Mouse (Mus musculus) liver, embryonic 11.5 days (tissue): ENCODE results near the gene Eps15l1. TPM values are rescaled to one million over a fixed set of nuclear protein-coding genes. Genes with fewer than 3 reads are reported as not detected.

Source experiments
- ATAC-seq: fragments of 200-750 bp; cut with Nextera tagmentation; replicated peaks from 2 replicates; pipeline ENCODE4 v1.8.0; 2017; ENCODE audit warnings: moderate number of reproducible peaks, mild to moderate bottlenecking, moderate TSS enrichment, moderate library complexity; ENCODE audit not compliant: low FRiP score
- DNase-seq: peaks from one replicate; pipeline ENCODE4 v3.0.0-alpha.2; 2017; ENCODE audit warnings: low spot score
- H3K27ac ChIP-seq: fragments of 300-500 bp; sonication (generic); 2 replicates; pipeline ENCODE4 v1.5.1; 2014; ENCODE audit warnings: mild to moderate bottlenecking, low read depth, low read length, control low read depth
- H3K27me3 ChIP-seq: fragments of 300-500 bp; sonication (generic); replicated peaks from 2 replicates; pipeline ENCODE4 v1.6.1; 2014; ENCODE audit warnings: low read length, mixed read lengths; ENCODE audit not compliant: control insufficient read depth, insufficient read depth
- H3K36me3 ChIP-seq: fragments of 300-500 bp; sonication (generic); 2 replicates; pipeline ENCODE4 v1.6.1; 2014; ENCODE audit warnings: mild to moderate bottlenecking, low read length, moderate library complexity, mixed read lengths; ENCODE audit not compliant: control insufficient read depth, insufficient read depth
- H3K4me1 ChIP-seq: fragments of 300-500 bp; sonication (generic); replicated peaks from 2 replicates; pipeline ENCODE4 v1.6.1; 2014; ENCODE audit warnings: low read length, mixed read lengths; ENCODE audit not compliant: control insufficient read depth, insufficient read depth
- H3K4me2 ChIP-seq: fragments of 300-500 bp; sonication (generic); 2 replicates; pipeline ENCODE4 v1.6.1; 2014; ENCODE audit warnings: mild to moderate bottlenecking, control low read depth, moderate library complexity
- H3K4me3 ChIP-seq: fragments of 300-500 bp; sonication (generic); 2 replicates; pipeline ENCODE4 v1.5.1; 2014; ENCODE audit warnings: low read depth, low read length, control low read depth
- H3K9ac ChIP-seq: fragments of 300-500 bp; sonication (generic); 2 replicates; pipeline ENCODE4 v1.6.1; 2014; ENCODE audit warnings: low read depth, low read length, control low read depth
- H3K9me3 ChIP-seq: fragments of 300-500 bp; sonication (generic); 2 replicates; pipeline ENCODE4 v1.6.1; 2016; ENCODE audit warnings: low read length, inconsistent platforms, mixed read lengths; ENCODE audit not compliant: control insufficient read depth
- WGBS: fragments of 180-500 bp; shearing (Covaris S2); extraction: QIAGEN DNeasy Blood & Tissue Kit; methylation state at CpG from one replicate; pipeline ENCODE4 v1.1.7; 2014; 5-methylcytosine and 5-hydroxymethylcytosine counted together
- polyA plus RNA-seq: library from polyadenylated mRNA; unstranded; fragments of >200 nt; fragmentation: Nextera tagmentation; extraction: Ambion mirVana; gene quantifications from 2 replicates; pipeline ENCODE4 v1.2.1, GENCODE M21; 2014

Eps15l1 gene
- polyA plus RNA-seq, 1 experiment from 2014 or later, result 45.8 TPM

- H3K27me3 ChIP-seq, result no peaks in the 10 kb centered on the region
- no peak overlapping the region for H3K4me2 ChIP-seq
- 0 out of 2 replicates have a peak overlapping the region, but pooled peaks have one; percentile 4 for H3K27ac ChIP-seq
- WGBS, result 72% methylated on average over 8 of the region's 8 CpGs
- peaks cover 25% of the 10 kb centered on the region for H3K4me1 ChIP-seq
- H3K36me3 ChIP-seq, result no peaks in the 10 kb centered on the region; the same call in 1 of the 2 replicates
- no peak overlapping the region for H3K4me3 ChIP-seq
- no peak overlapping the region for H3K9ac ChIP-seq
- no peaks in the 10 kb centered on the region for H3K9me3 ChIP-seq
- ATAC-seq (peak; percentile 32), DNase-seq (no peak)
Measured at GRCm38 (mm10) chr8:72352951-72353699, 68.1 kb downstream of the Eps15l1 start.

DNA sequence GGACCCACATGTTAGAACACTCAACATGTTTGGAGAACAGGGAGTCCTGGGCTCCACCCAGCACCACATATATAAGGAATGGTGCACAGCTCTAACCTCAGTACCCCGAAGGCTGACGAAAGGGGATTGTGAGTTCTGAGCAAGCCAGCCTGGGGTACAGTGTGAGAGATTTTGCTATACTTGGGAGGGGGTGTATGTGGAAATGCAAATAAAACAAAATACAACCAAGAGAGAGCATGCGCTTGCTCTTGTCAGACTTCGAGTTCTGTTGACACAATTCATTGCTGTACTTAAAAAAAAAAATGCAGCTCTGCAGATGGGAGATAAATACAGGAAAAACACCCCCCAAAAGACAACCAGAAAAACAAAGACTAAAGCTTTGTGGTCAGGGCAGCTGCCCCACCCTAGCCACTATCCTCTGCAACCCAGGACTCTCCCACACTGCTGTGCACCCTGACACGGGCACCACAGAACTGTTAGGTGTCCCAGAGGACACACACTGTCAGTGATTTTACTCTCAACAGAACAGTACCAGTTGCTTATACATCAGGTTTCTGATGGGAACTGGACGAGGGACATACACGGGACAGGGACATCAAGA lies 69.8 kb downstream of the Eps15l1 start:
- no peak for ATAC-seq
- H3K4me1 ChIP-seq, result peaks cover 25% of the 10 kb centered on the region
- WGBS, result 73% methylated on average over 7 of the region's 7 CpGs

DNA sequence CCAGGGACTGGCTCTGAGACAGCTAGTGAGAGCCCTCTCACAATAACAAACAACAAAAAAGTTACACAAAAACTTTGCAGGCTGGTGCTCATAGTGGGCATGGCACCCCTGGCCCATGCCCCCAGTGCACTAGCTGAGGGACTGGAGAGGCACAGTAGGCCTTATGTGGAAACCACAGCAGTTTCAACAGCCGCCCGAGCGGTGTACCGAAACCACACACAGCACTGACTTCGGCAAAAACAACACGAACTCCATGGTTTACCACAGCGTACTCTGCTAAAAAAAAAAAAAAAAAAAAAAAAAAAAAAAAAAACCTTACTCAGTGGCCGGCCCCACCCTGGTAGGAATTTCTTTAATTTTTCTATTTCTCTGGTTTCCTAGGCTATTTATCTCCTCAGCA lies 70.5 kb downstream of the Eps15l1 start:
- DNase-seq (no peak), ATAC-seq (no peak)
- no peak overlapping the region for H3K4me2 ChIP-seq
- H3K27ac ChIP-seq, result no peak overlapping the region
- 0 out of 2 replicates have a peak, but pooled peaks cover 2% of the 10 kb centered on the region for H3K36me3 ChIP-seq
- no peak overlapping the region for H3K9ac ChIP-seq
- no peaks in the 10 kb centered on the region for H3K9me3 ChIP-seq
- H3K4me3 ChIP-seq, result no peak overlapping the region
- peaks cover 25% of the 10 kb centered on the region for H3K4me1 ChIP-seq
- 54% methylated on average over 8 of the region's 8 CpGs for WGBS
- no peaks in the 10 kb centered on the region for H3K27me3 ChIP-seq

More for the DNA sequence above, 69.8 kb downstream of the Eps15l1 start:
- Histone ChIP-seq H3K36me3 (no peaks in the 10 kb centered on the region), H3K4me3 (no peak overlapping the region), H3K27me3 (no peaks in the 10 kb centered on the region), H3K4me2 (no peak overlapping the region), H3K9ac (no peak overlapping the region), H3K9me3 (no peaks in the 10 kb centered on the region), H3K27ac (no peak overlapping the region)
- DNase-seq, result no peak

DNA sequence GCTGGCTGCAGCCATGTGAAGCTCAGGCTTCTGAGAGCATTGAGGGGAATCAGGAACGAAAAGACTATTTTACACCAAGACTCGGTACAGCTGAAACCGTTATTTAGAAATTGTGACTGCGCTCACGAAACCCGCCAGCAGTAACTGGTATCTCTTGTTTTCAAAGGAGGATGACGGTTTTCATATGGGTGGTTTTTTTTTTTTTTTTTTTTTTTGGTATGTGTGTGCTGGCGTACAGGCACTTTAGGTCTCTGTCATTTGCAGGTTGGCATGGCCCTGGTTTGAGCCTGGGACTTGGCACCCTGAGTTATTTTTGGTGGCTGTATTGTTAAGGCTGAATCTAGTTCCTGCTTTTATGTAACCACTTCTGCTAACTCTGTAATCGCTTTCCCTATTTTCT lies 71.4 kb downstream of the Eps15l1 start:
- peaks cover 23% of the 10 kb centered on the region for H3K4me1 ChIP-seq
- no peaks in the 10 kb centered on the region for H3K27me3 ChIP-seq
- 82% methylated on average over 9 of the region's 9 CpGs for WGBS
- H3K4me2 ChIP-seq, result no peak overlapping the region
- DNase-seq, result no peak
- H3K27ac ChIP-seq, result no peak overlapping the region
- H3K9ac ChIP-seq, result no peak overlapping the region
- no peaks in the 10 kb centered on the region for H3K9me3 ChIP-seq
- no peak for ATAC-seq
- no peak overlapping the region for H3K4me3 ChIP-seq
- peaks cover 5% of the 10 kb centered on the region; the same call in 1 of the 2 replicates for H3K36me3 ChIP-seq

GRCm38 (mm10) chr8:72348956-72349355 lies 72.3 kb downstream of the Eps15l1 start:
- DNase-seq (no peak), ATAC-seq (no peak)
- 69% methylated on average over 1 of the region's 1 CpGs for WGBS
- H3K9ac ChIP-seq, result no peak overlapping the region
- no peaks in the 10 kb centered on the region for H3K9me3 ChIP-seq
- peaks cover 14% of the 10 kb centered on the region for H3K4me1 ChIP-seq
- H3K27me3 ChIP-seq, result no peaks in the 10 kb centered on the region
- no peak overlapping the region for H3K4me3 ChIP-seq
- H3K36me3 ChIP-seq, result peaks cover 5% of the 10 kb centered on the region; the same call in 1 of the 2 replicates
- H3K4me2 ChIP-seq, result no peak overlapping the region
- H3K27ac ChIP-seq, result no peak overlapping the region

DNA sequence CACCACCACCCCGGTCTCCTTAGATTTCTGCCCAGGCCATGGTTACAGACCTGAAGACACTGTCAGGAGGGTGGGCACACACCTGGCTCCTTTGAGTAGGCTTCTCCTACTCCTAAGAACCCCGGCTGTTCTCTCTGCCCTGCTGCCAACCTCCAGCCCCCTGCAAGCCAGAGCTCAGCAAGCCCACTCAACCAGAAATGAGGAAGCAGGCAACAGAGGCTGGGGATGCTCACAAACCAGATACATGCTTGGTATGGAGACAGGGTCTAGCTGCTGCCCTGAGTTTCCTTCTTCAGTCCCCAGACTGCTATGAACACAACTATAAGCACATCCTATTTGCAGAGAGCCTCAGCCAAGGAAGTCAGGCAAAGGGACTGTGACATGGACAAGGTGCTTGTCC lies 73.1 kb downstream of the Eps15l1 start:
- ATAC-seq (no peak), DNase-seq (no peak)
- no peaks in the 10 kb centered on the region for H3K27me3 ChIP-seq
- peaks cover 5% of the 10 kb centered on the region; the same call in 1 of the 2 replicates for H3K36me3 ChIP-seq
- H3K27ac ChIP-seq, result no peak overlapping the region
- no peak overlapping the region for H3K4me2 ChIP-seq
- WGBS, result 92% methylated on average over 2 of the region's 2 CpGs
- H3K9ac ChIP-seq, result no peak overlapping the region
- no peak overlapping the region for H3K4me3 ChIP-seq
- H3K9me3 ChIP-seq, result no peaks in the 10 kb centered on the region
- peaks cover 5% of the 10 kb centered on the region for H3K4me1 ChIP-seq

- no peak overlapping the region for H3K4me3 ChIP-seq
- no peak overlapping the region for H3K9ac ChIP-seq
- no peaks in the 10 kb centered on the region for H3K9me3 ChIP-seq
- ATAC-seq, result no peak
- no peak for DNase-seq
- no peak overlapping the region for H3K27ac ChIP-seq
- WGBS, result 93% methylated on average over 1 of the region's 1 CpGs
- H3K4me2 ChIP-seq, result no peak overlapping the region
- H3K36me3 ChIP-seq, result peaks cover 5% of the 10 kb centered on the region; the same call in 1 of the 2 replicates
- H3K27me3 ChIP-seq, result no peaks in the 10 kb centered on the region
- peaks cover 4% of the 10 kb centered on the region; the same call in 1 of the 2 replicates for H3K4me1 ChIP-seq
Measured at GRCm38 (mm10) chr8:72347553-72347952, 73.7 kb downstream of the Eps15l1 start.

- H3K9ac ChIP-seq, result no peak overlapping the region
- no peaks in the 10 kb centered on the region for H3K4me1 ChIP-seq
- no peak overlapping the region for H3K4me3 ChIP-seq
- no peaks in the 10 kb centered on the region for H3K27me3 ChIP-seq
- 70% methylated on average over 4 of the region's 4 CpGs for WGBS
- H3K27ac ChIP-seq, result no peak overlapping the region
- no peaks in the 10 kb centered on the region for H3K9me3 ChIP-seq
- DNase-seq (no peak), ATAC-seq (no peak)
- peaks cover 20% of the 10 kb centered on the region; the same call in 1 of the 2 replicates for H3K36me3 ChIP-seq
- H3K4me2 ChIP-seq, result no peak overlapping the region
Measured at GRCm38 (mm10) chr8:72343725-72344124, 77.5 kb downstream of the Eps15l1 start.
